Mouse (Mus musculus): ENCODE results near the gene Fam227a. TPM values are rescaled to one million over a fixed set of nuclear protein-coding genes. Genes with fewer than 3 reads are reported as not detected.

The Fam227a gene
- total RNA-seq, 2 experiments from 2014 or later = 1.2 to 1.8 TPM

DNA sequence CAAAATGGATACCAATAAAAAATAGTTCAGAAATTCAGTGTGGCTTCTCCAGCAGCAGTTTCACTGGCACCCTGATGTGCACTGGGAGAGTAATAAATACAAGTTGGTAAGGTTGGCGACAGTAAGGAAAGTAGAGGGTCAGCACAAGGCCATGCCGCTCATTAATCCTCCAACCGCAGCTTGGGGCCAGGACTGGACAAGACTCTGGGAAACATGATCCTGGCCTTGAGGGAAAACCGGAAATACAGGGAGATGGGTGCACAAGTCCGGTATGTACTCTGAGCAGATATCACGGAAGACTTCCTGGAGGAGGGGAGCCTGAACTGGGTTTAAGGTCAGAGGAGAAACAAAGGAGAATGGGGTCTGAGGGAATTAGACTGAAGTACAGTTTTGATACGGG lies 43.3 kb downstream of the Fam227a start:
- DNase-seq = no peak

DNA sequence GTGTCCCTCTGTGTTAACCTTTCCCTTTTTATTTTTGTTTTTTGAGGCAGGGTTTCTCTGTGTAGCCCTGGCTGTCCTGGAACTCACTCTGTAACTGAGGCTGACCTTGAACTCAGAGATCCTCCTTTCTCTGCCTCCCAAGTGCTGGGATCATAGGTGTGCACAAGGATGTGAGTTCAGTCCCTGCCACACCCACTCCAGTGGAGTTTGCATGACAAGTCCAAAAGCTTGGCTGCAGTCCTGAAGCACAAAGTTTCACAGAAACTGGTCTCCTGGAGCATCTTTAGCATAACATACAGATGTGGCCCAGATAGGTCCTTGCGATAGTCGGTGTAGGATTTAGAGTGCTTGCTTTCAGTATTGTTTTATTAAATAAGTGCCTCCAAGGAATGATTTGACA lies 49.5 kb downstream of the Fam227a start:
- DNase-seq = no peak

DNA sequence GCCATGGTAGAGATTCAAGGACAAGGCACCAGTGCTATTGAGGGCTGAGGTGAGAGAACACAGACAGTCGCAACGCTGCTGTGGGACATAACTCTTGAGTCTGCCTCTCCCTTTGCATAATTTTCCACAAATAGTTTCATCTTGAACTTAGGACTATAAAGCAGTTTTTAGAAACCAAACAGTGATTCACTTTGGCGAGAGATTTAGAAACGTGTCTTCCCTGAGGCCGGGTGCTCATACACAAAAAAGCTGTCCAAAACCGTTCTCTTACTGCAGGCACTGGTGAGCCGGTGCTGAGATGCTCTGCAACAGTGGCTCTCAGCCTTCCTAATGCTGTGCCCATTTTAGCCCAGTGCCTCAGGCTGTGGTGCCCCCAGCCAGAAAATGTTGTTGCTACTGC lies 50.5 kb downstream of the Fam227a start:
- DNase-seq = no peak

DNA sequence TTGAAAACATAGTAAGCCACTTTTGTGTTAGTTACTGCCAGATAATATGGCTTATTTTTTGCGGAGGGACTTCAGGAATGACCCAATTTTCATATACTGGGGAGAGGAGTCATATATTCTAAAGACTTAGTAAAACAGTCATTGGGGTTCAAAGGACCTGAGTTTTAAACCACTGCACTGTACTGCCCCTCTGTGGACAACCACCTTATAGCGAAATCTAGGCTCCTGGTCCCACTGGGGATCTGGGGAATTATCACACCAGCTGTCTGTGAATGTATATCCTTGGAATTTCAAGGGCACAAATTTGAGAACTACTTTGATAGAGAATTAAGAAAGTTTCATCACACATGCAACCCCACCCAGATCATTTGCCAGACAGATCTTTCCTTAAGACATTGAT lies 51.0 kb downstream of the Fam227a start:
- DNase-seq = no peak

DNA sequence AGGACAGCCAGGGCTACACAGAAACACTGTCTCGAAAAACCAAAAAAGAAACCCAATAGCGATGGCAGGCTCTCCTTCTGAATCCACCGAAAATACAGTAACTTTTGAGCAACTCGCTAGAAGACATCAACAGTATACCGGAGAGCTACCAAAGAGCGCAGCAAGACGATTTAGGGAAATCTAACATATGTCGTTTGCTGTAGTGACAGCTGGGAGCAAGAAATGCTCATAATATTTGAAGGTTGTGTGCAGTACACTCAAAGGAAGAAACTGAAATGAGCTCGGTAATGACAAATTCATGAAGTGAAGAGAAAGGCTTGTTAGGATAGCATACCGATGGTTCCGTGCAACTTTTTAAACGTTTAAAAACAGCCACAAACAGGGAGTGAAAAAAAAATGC lies 52.6 kb downstream of the Fam227a start:
- no peak for DNase-seq

DNA sequence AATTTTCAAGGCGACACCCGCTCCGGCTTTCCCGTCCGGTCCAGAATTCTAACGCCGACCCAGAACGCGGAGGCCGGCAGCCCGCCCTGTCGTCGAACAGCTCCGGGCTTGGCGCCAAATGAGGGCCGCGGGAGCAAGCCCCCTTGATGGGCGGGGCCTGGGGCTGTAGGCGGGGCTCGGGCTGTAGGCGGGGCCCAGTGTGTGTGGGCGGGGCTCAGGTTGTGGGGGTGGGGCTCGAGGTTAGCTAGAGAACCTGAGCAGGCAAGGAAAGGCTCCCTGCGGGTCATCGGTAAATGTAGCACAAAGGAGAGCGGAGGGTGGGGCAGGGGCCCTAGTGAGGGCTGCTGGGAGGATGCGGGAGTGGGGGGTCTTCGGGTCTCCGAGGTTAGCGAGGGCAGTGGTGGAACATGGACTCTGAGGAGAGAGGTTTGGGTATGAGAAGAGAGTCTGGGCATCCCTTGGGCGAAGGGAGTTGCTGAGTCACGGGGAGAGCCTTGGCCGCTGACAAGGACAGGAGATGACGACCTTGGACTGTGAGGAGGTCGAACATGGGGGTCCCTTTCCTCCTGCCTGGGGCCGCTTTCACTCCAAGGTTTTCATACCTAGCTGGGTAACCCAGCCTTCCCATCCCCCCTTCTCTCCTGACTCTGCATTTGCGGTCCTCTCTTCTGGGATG lies 53.6 kb downstream of the Fam227a start, which contains the start of gene Dmc1:
Dmc1 (minus strand) TSS at position 120 of the 676 bp plus-strand sequence.
- DNase-seq = peak; percentile 65

DNA sequence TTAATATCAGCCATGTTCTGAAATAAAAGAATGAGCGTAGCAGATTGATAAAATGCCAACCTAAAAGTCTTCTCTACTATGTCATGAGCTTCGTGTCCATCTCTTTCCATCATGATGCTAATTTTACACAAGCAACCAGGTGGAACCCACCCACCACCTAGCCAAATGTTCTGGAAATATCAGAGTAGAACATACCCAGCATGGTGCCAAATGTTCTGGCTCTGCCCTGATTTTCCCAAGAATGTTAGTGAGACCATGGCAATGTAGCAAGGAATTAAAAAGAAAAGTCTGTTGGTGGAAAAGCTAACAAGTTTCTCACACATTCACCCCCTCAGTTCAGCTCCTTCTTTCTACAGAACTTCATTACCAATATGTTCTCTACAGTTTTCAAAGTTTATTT lies 58.6 kb downstream of the Fam227a start:
- no peak for DNase-seq

DNA sequence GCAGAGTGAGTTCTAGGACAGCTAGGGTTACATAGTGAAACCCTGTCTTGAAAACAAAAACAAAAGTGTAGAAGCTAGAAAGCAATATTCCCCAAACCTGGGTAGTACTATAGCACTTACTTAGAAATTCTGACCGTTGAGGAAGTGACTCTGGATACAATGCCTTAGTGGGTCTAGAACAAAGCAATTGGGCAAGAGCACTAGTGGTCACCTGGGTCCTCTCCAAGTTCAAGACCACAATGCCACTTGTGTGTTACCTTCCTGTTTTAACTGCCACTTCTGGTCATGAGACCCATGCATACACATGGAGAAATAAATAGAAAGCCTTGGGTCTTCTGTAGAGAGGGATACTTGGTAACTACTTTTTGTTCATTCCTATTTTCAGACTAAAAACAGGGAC lies 60.0 kb downstream of the Fam227a start:
- no peak for DNase-seq

DNA sequence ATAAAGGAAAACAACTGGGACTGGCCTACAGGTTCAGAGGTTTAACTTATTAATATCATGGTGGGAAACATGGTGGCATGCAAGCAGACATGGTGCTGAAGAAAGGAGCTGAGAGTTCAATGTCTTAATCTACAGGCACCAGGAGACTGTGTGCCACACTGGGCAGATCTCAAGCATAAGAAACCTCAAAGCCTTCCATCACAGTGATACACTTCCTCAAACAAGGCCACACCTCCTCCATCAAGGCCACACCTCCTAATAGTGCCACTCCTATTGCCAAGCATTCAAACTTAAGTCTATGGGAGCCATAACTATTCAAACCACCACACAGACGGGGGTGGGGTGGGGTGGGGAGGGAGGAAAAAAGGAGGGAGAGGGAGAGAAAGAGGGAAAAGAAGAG lies 77.2 kb downstream of the Fam227a start:
- DNase-seq = no peak

DNA sequence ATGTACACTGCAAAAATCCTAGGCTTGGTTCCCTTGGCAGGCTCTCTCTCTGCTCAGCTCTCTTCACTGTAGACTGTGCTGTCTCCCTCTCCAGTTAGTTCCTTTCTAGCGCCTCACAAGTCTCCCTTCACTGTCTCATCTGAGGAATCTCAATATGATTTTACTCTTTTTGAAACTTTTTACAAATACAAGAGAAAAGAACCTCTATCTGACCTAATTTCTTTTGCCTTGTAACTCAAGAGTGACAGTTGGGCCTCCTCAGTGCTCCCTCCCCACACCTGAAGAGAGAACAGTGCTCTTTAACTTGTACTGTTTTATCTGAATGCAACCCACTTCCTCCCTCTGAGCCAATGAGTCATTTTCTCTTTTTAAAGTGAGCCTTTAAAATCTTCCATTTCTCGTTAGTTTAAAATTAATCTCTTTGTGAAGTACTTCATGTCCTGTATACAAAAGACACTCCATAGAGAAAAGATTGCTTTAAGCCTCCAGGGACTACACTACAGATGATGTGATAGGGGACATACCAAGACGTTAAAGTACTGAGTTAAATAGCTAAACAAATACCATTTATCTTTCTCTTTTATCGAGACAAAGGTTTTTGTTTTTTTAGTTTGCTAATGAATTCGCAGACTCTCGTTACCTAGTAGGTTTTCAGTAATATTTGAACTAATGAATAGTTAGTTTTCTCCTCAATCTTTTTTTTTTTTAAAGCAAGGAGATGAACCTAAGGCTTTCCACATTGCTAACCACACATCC lies 80.9 kb downstream of the Fam227a start:
- DNase-seq = no peak

DNA sequence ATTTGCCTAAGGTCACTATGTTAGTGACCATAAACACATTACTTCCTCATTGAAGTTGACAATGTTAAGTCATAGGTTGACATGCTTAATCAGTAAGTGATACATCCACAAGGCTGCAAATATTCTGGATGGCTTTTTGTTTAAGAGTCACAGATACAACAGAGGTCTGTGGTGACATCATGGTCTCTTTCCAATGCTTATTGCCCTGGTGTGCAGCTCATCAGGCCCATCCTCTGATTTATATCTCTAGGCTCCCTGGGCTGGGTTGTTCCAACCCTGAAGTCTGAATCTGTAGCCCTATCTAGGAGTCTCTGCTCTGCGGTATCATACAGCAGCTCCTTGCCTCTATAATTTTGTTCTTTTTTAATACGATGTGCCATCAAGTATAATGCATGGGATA lies 81.8 kb downstream of the Fam227a start:
- DNase-seq = no peak

DNA sequence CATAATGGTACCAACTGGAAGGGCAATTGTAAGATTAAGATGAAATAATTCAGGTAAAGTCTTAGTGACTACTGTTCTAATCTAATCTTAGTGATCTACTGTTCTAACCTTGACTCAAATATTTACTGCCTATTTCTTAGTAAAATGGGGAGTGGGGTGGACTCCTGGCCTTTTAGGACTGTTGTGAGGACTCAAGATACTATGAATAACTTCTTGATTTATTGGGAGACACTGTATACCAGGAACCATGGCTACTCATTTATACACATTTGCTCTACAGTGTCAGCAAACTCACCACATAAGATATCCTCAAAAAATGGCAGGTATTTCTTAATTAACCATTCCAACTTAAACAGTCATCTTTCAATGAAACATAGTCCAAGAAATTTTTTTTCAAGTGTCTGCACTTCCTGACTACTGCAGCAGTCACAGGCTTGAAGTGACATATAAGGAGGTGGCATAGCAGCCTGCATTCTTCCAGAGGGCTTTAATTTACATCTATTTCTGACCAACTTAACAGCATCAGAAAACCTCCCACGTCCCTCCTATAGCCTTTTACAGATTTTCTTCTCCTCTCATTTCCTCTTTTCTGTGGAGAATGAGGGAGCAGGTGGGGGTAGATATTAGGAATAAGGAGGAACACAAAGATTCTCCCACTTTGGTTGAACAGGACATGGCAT lies 83.1 kb downstream of the Fam227a start:
- DNase-seq = no peak

DNA sequence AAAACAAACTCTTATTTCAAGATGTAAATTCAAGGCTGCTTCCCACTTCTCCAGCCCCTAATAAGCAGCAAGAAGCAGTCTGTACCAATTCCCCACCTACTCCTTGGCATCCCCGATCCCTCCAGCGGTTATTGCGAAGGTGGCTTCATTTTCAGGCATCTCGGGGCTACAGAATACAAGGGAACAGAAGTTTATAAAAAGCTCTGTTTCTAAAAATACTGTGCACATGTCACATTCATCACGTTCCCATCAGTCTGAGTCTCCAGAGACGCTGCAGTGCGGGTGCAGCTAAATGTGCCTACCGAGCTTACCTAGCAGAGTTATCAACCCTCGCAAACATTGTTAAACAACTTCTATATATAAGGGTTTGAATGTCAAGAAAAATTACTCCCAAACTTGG lies 96.3 kb downstream of the Fam227a start:
- DNase-seq = no peak

DNA sequence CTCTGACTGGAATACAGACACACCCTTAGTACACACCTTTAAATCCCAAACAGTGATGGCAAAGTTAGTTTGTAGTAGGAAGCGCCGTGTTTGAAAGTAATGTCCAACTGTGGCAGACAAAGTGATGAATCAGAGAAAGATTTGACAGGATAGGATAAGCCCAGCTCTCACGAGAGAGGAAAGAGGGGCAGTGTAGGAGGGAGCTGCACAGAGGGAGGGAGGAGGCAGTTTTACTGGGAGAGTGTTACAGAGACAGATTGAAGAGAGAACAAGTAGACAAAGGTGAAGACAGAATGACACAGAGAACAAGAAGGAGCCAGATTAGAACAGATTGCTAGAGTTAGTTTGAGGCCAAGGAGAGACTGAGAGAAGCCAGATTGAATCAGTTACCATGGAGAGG lies 99.1 kb downstream of the Fam227a start:
- DNase-seq = no peak

Small RNA genes within 50 kb of the gene (microRNA-seq; reads per million reads assigned to microRNA genes)
- 0 reads per million in 2 experiments for gene Gm27903

Other genes starting within 250 kb of the Fam227a start
- 10 to 100 TPM; 55.5 to 60.8 TPM for gene Csnk1e, start 203.4 kb downstream of the Fam227a start, total RNA-seq (2021)
- under 1 TPM; 0.26 to 0.27 TPM for gene Kcnj4, start 153.7 kb downstream of the Fam227a start, total RNA-seq (2021)
- 10 to 100 TPM; 29.9 to 38.0 TPM for gene Kdelr3, start 142.5 kb downstream of the Fam227a start, total RNA-seq (2021)
- gene Ddx17, start 112.2 kb downstream of the Fam227a start, total RNA-seq (2021) = 100 to 1,000 TPM in 1 of 2 experiments, 10 to 100 TPM in 1; 94.8 to 163 TPM
- 1 to 10 TPM in 1 of 2 experiments, under 1 TPM in 1; 0.40 to 1.0 TPM for gene Dmc1, start 53.8 kb downstream of the Fam227a start, total RNA-seq (2021)
- gene Cby1, start 243 bp upstream of the Fam227a start, total RNA-seq (2021) = 10 to 100 TPM; 22.6 to 24.9 TPM
- 100 to 1,000 TPM in 1 of 2 experiments, 10 to 100 TPM in 1; 90.5 to 102 TPM for gene Tomm22, start 11.9 kb upstream of the Fam227a start, total RNA-seq (2021)
- gene Josd1, start 29.0 kb upstream of the Fam227a start, total RNA-seq (2021) = 10 to 100 TPM; 11.8 to 13.1 TPM
- gene Gtpbp1, start 31.9 kb upstream of the Fam227a start, total RNA-seq (2021) = 10 to 100 TPM; 14.3 to 16.8 TPM
- 10 to 100 TPM; 61.3 to 65.9 TPM for gene Sun2, start 83.6 kb upstream of the Fam227a start, total RNA-seq (2021)
- gene Dnal4, start 118.9 kb upstream of the Fam227a start, total RNA-seq (2021) = 10 to 100 TPM; 10.4 to 12.6 TPM
- 1 to 10 TPM; 4.2 to 5.1 TPM for gene Nptxr, start 145.8 kb upstream of the Fam227a start, total RNA-seq (2021)
- 1 to 10 TPM; 1.0 to 2.5 TPM for gene Npcd, start 175.3 kb upstream of the Fam227a start, total RNA-seq (2021)
- 10 to 100 TPM; 28.2 to 38.1 TPM for gene Cbx6, start 175.7 kb upstream of the Fam227a start, total RNA-seq (2021)
- gene Apobec3, start 232.7 kb upstream of the Fam227a start, total RNA-seq (2021) = 10 to 100 TPM in 1 of 2 experiments, 1 to 10 TPM in 1; 7.5 to 11.8 TPM

All from gastrocnemius, postnatal 10 days (tissue).